8 mouse cellular contexts compared by ENCODE assay signal in genomic region chr11:5098736-5099542, GRCm38 (mm10). TPM values are rescaled to one million over a fixed set of nuclear protein-coding genes. Genes with fewer than 3 reads are reported as not detected.
DNase-seq lines count a peak whose midpoint lies in the region; ATAC-seq lines count a peak whose summit lies in the region.

Gene Rhbdd3 (plus strand): TSS chr11:5098926.
Gene Ewsr1 (minus strand): TSS chr11:5099266.

- H3K9ac ChIP-seq in hindbrain, embryonic 16.5 days (ENCODE audit: low read depth, low read length) = peak within 1 kb of the TSS; percentile 93

- DNase-seq in T-cell, adult 2 months (ENCODE audit: low spot score) = peak; percentile 97
- DNase-seq in cerebellum, postnatal 36 days = peak; percentile 98 to 99
- DNase-seq in gastrocnemius, adult 18-20 months (ENCODE audit: low spot score) = peak; percentile 98
- peak; percentile 97 for DNase-seq in left cerebral cortex, adult 18-20 months (ENCODE audit: low spot score in 2 of 2)
- DNase-seq in right cerebral cortex, adult 18-20 months = peak; percentile 96
- peak; percentile 92 for DNase-seq in urinary bladder, postnatal 10 days (ENCODE audit: low spot score)

- ATAC-seq in hindbrain, embryonic 16.5 days = peak; percentile 86

- under 1% methylated on average over 86 of the region's 92 CpGs for WGBS in hindbrain, embryonic 16.5 days
- WGBS in macrophage (ENCODE audit: missing documents) = under 1% methylated on average over 81 of the region's 92 CpGs

- no peaks in the 10 kb centered on the region for H3K27me3 ChIP-seq in hindbrain, embryonic 16.5 days (replicated peaks; ENCODE audit: control insufficient read depth, insufficient read depth, low read length)

- H3K27ac ChIP-seq in hindbrain, embryonic 16.5 days (ENCODE audit: low read depth, low read length) = peak within 1 kb of the TSS; percentile 98
- H3K27ac ChIP-seq in macrophage = peak within 1 kb of the TSS; percentile 99

- H3K4me2 ChIP-seq in hindbrain, embryonic 16.5 days (ENCODE audit: low read length) = peak within 1 kb of the TSS; percentile 93

- peaks cover 54% of the 10 kb centered on the region for H3K79me2 ChIP-seq in macrophage (ENCODE audit: inconsistent target)

- H3K9me3 ChIP-seq in hindbrain, embryonic 16.5 days (ENCODE audit: control insufficient read depth, low read length) = no peaks in the 10 kb centered on the region

- peaks cover 33% of the 10 kb centered on the region for H3K4me1 ChIP-seq in hindbrain, embryonic 16.5 days (ENCODE audit: control insufficient read depth, insufficient read depth, low read depth, low read length)

- peaks cover 4% of the 10 kb centered on the region; the same call in 1 of the 2 replicates for H3K36me3 ChIP-seq in hindbrain, embryonic 16.5 days (ENCODE audit: control insufficient read depth, insufficient read depth, low read length)
- no peaks in the 10 kb centered on the region; the same call in 1 of the 2 replicates for H3K36me3 ChIP-seq in macrophage (ENCODE audit: inconsistent target)

- peak within 1 kb of the TSS; percentile 88 for H3K4me3 ChIP-seq in hindbrain, embryonic 16.5 days (ENCODE audit: low read length)
- peak within 1 kb of the TSS; percentile 84 for H3K4me3 ChIP-seq in macrophage (ENCODE audit: inconsistent target)

RNA-seq across cellular contexts. Expression of gene Rhbdd3, which starts in this region (rescaled TPM):
- 10 to 100 TPM; 29.2 to 36.9 TPM for total RNA-seq in gastrocnemius, adult 18-20 months (2021)
- polyA plus RNA-seq in hindbrain, embryonic 16.5 days (2015; fragmentation: Nextera tagmentation; extraction: Ambion mirVana) = 43.3 and 45.0 TPM in 2 replicates
- total RNA-seq in left cerebral cortex, adult 18-20 months (2021) = 10 to 100 TPM; 22.9 to 23.3 TPM
- total RNA-seq in macrophage (2018; cell fraction: chromatin; rRNA removed) = 10 to 100 TPM in 25 of 26 experiments, 1 to 10 TPM in 1; 9.4 to 29.1 (median 17.1) TPM
- 10 to 100 TPM in 6 of 26 experiments, 1 to 10 TPM in 20; 5.5 to 12.1 (median 7.9) TPM for total RNA-seq in macrophage (2018; cell fraction: cytosol; rRNA removed)
- 10 to 100 TPM in 25 of 26 experiments, 1 to 10 TPM in 1; 9.7 to 31.4 (median 17.2) TPM for total RNA-seq in macrophage (2018; cell fraction: nucleus; rRNA removed)
- polyA plus RNA-seq in macrophage (2018) = 7.5 to 13.4 TPM (median 8.4 TPM) in 3 replicates

RNA-seq across cellular contexts. Expression of gene Ewsr1, which starts in this region (rescaled TPM):
- 10 to 100 TPM; 68.9 to 74.1 TPM for total RNA-seq in gastrocnemius, adult 18-20 months (2021)
- polyA plus RNA-seq in hindbrain, embryonic 16.5 days (2015; fragmentation: Nextera tagmentation; extraction: Ambion mirVana) = 520 and 571 TPM in 2 replicates
- 100 to 1,000 TPM; 265 to 298 TPM for total RNA-seq in left cerebral cortex, adult 18-20 months (2021)
- 1,000 to 10,000 TPM in 24 of 26 experiments, 100 to 1,000 TPM in 2; 726 to 1,575 (median 1,318) TPM for total RNA-seq in macrophage (2018; cell fraction: chromatin; rRNA removed)
- 100 to 1,000 TPM; 140 to 209 (median 182) TPM for total RNA-seq in macrophage (2018; cell fraction: cytosol; rRNA removed)
- total RNA-seq in macrophage (2018; cell fraction: nucleus; rRNA removed) = 1,000 to 10,000 TPM in 1 of 26 experiments, 100 to 1,000 TPM in 25; 418 to 1,007 (median 711) TPM
- 241 to 1,448 TPM (median 260 TPM) in 3 replicates for polyA plus RNA-seq in macrophage (2018)

Comparison
In these comparisons a context has a peak if more than half of its experiments do, and no peak if none do; other contexts are left out.
1. Peak in every context shown above with its lines: DNase-seq, ATAC-seq, H3K4me3 ChIP-seq and H3K27ac ChIP-seq.